Mouse (Mus musculus) ES-E14 (cell line): ENCODE data around the gene Twist1. TPM values are rescaled to one million over a fixed set of nuclear protein-coding genes. Genes with fewer than 3 reads are reported as not detected.
A peak's percentile ranks its signal among the peaks of the same experiment; 100 is the strongest.

Experiments
- DNase-seq: peaks from one replicate; pipeline ENCODE4 v3.0.0-alpha.2; 2013; ENCODE audit warnings: low read depth, low spot score
- H3K27ac ChIP-seq: 2 replicates; pipeline ENCODE4 v1.5.1; 2012; ENCODE audit warnings: low read depth, mild to moderate bottlenecking, low read length, moderate library complexity, mixed read lengths; ENCODE audit not compliant: poor library complexity, insufficient read depth, severe bottlenecking
- H3K36me3 ChIP-seq: 2 replicates; pipeline ENCODE4 v1.6.1; 2012; ENCODE audit warnings: mild to moderate bottlenecking, low read length, moderate library complexity, mixed read lengths; ENCODE audit not compliant: control insufficient read depth, poor library complexity, insufficient read depth, severe bottlenecking
- H3K4me1 ChIP-seq, 2 experiments: fragments of 150-350 bp in 1 of 2; sonication (generic) in 1 of 2; 2 replicates each; pipeline ENCODE4 v1.6.1; 2012; ENCODE audit warnings: low read length in 2 of 2, mild to moderate bottlenecking in 1 of 2, mixed read lengths in 1 of 2; ENCODE audit not compliant: control insufficient read depth in 2 of 2, insufficient read depth in 2 of 2, poor library complexity in 1 of 2
- H3K4me3 ChIP-seq, 2 experiments: fragments of 150-350 bp in 1 of 2; sonication (generic) in 1 of 2; 2 replicates each; pipeline ENCODE4 v1.5.1; 2012; ENCODE audit warnings: low read length in 2 of 2, low read depth in 1 of 2, mild to moderate bottlenecking in 1 of 2, mixed read lengths in 1 of 2; ENCODE audit not compliant: insufficient read depth in 1 of 2, poor library complexity in 1 of 2, severe bottlenecking in 1 of 2
- H3K9ac ChIP-seq: 2 replicates; pipeline ENCODE4 v1.6.1; 2012; ENCODE audit warnings: low read depth, mild to moderate bottlenecking, low read length, mixed read lengths; ENCODE audit not compliant: poor library complexity, insufficient read depth, severe bottlenecking
- H3K9me3 ChIP-seq: fragments of 150-350 bp; sonication (generic); 2 replicates; pipeline ENCODE4 v1.6.1; 2012; ENCODE audit warnings: low read depth, mild to moderate bottlenecking, low read length; ENCODE audit not compliant: control insufficient read depth, insufficient read depth
- CHD2 ChIP-seq: IDR thresholded peaks from 2 replicates; pipeline ENCODE4 v1.6.1; 2014; ENCODE audit warnings: mild to moderate bottlenecking, low read depth, low read length, inconsistent platforms
- HCFC1 ChIP-seq: IDR thresholded peaks from 2 replicates; pipeline ENCODE4 v1.6.1; 2012; ENCODE audit warnings: low read length, inconsistent platforms, borderline replicate concordance; ENCODE audit not compliant: insufficient read depth
- MAFK ChIP-seq: IDR thresholded peaks from 2 replicates; pipeline ENCODE4 v1.6.1; 2014; ENCODE audit warnings: mild to moderate bottlenecking, low read depth, low read length, inconsistent platforms; ENCODE audit not compliant: insufficient read depth
- ZC3H11A ChIP-seq: IDR thresholded peaks from 2 replicates; pipeline ENCODE4 v1.6.1; 2012; ENCODE audit warnings: low read depth, mild to moderate bottlenecking, inconsistent platforms, low read length, borderline replicate concordance
- ZNF384 ChIP-seq: IDR thresholded peaks from 2 replicates; pipeline ENCODE4 v1.6.1; 2012; ENCODE audit warnings: low read depth, low read length, inconsistent platforms
- in situ Hi-C, 2 experiments: fragments of 600-800 bp; cut with MboI; formaldehyde crosslinking; loops; one replicate each; pipeline ENCODE4 v1.15.1; 2025; ENCODE audit warnings: low sequenced_read_pairs in 2 of 2, inconsistent platforms in 1 of 2; ENCODE audit not compliant: unreplicated experiment in 2 of 2
- total RNA-seq: library from RNA; depleted of rRNA; stranded (reverse); fragments of 300-350 nt; gene quantifications from 2 replicates; pipeline ENCODE4 v1.2.3, GENCODE M21; 2012; rRNA removed

The Twist1 gene
- total RNA-seq: 2.6 and 6.8 TPM in 2 replicates

- in situ Hi-C loops: no loop called here
- peaks cover 0 to 4% of the 10 kb centered on the region in 2 experiments; a peak in 1 of 4 replicates for H3K4me1 ChIP-seq
- peak; percentile 25 for DNase-seq
- H3K27ac ChIP-seq: no peak within 1 kb of the TSS
- H3K9me3 ChIP-seq: no peaks in the 10 kb centered on the region
- H3K36me3 ChIP-seq: no peaks in the 10 kb centered on the region
- peak within 1 kb of the TSS; percentile 57 to 81 for H3K4me3 ChIP-seq
- no peak for TF ChIP-seq MAFK
- no peak for TF ChIP-seq HCFC1
- TF ChIP-seq CHD2: no peak
- no peak for TF ChIP-seq ZNF384
- TF ChIP-seq ZC3H11A: no peak
- H3K9ac ChIP-seq: peak within 1 kb of the TSS; percentile 64
Observed at GRCm38 (mm10) chr12:33957400-33958240, at the start of gene Twist1. Gene Twist1, plus strand, starts transcription at chr12:33957671.

GRCm38 (mm10) chr12:33926751-33927150 lies 30.7 kb upstream of the Twist1 start:
- Histone ChIP-seq H3K36me3 (no peaks in the 10 kb centered on the region), H3K9me3 (no peaks in the 10 kb centered on the region), H3K27ac (no peak overlapping the region), H3K4me3 (no peak overlapping the region), H3K4me1 (no peaks in the 10 kb centered on the region), H3K9ac (no peak overlapping the region)
- peak; percentile 17 for DNase-seq
- in situ Hi-C loops: no loop called here
- TF ChIP-seq CHD2 (no peak), MAFK (no peak), HCFC1 (no peak), ZC3H11A (no peak), ZNF384 (no peak)

DNA sequence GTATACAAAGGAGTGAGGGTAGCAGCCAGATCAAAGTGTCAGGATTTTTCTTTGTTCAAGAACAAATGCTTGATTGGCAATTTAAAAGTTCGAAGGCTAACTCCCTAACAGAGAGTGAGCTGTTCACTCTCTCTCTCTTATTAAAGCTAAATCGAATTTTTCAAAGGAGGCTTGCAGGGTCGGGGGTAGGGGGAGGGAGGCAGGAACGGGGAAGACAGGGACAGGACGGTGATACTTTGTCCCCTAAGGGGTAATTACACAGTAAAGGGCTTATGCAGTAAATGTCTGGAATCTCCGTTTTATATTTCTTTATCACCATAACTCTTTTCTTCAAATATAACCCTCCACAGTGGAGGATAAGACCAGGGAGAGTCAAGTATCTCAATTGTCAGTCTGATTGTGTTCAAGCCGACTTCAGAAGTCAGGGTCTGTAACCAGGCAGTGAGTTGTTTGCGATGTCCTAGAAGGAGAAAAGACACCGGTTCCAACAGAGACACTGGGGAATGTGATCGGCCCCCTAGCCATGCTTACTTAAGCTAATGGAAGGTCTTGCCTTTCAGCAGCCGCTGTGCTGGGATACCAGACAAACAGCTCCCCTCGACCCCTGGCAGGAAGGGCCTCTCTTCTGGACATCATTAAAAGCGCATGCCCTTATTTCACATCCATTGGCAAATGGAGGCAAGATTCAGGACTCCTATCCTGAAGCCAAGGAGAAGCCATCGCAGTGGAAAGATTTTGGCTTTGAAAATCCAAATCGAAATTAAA lies 30.0 kb upstream of the Twist1 start:
- H3K4me3 ChIP-seq: no peak overlapping the region
- no peak overlapping the region for H3K27ac ChIP-seq
- in situ Hi-C loops: no loop called here

GRCm38 (mm10) chr12:33928331-33929192 lies 28.9 kb upstream of the Twist1 start, which contains the start of gene Ferd3l:
Gene Ferd3l, plus strand, starts transcription at chr12:33928425.
- Histone ChIP-seq H3K4me1 (no peaks in the 10 kb centered on the region), H3K36me3 (no peaks in the 10 kb centered on the region), H3K9me3 (no peaks in the 10 kb centered on the region), H3K9ac (no peak within 1 kb of the TSS), H3K27ac (no peak within 1 kb of the TSS), H3K4me3 (peak within 1 kb of the TSS; percentile 25 to 46; a peak in 3 of 4 replicates)
- DNase-seq: no peak
- TF ChIP-seq CHD2: no peak
- no peak for TF ChIP-seq MAFK
- TF ChIP-seq ZC3H11A: no peak
- no peak for TF ChIP-seq HCFC1
- no peak for TF ChIP-seq ZNF384
- in situ Hi-C loops: no loop called here

More for the DNA sequence above, 30.0 kb upstream of the Twist1 start:
- TF ChIP-seq ZC3H11A: no peak
- TF ChIP-seq HCFC1: no peak
- TF ChIP-seq MAFK: no peak
- TF ChIP-seq ZNF384: no peak
- no peak for TF ChIP-seq CHD2
- no peak for DNase-seq
- H3K9me3 ChIP-seq: no peaks in the 10 kb centered on the region
- H3K36me3 ChIP-seq: no peaks in the 10 kb centered on the region
- H3K4me1 ChIP-seq: no peaks in the 10 kb centered on the region
- no peak overlapping the region for H3K9ac ChIP-seq
